Mouse (Mus musculus) megakaryocyte, adult 5-6 weeks (primary cell): ENCODE results near the gene Bcl6b. TPM values are rescaled to one million over a fixed set of nuclear protein-coding genes. Genes with fewer than 3 reads are reported as not detected.

Experiments
- ATAC-seq: 2 replicates; pipeline ENCODE4 v1.8.0; 2016; ENCODE audit warnings: mild to moderate bottlenecking, inconsistent platforms; ENCODE audit not compliant: poor library complexity, severe bottlenecking
- total RNA-seq, 2 experiments: library from RNA; stranded (forward) in 1 of 2; stranded (reverse) in 1 of 2; fragments of 153-499, 151-499 nt in 1 of 2; fragments of 221-1000, 200-1000 nt in 1 of 2; gene quantifications; 2 replicates each; pipeline versions ENCODE4 v1.2.3 to v1.2.4; 2015 to 2017

Bcl6b gene
- total RNA-seq, 2 experiments from 2014 or later, result 0.04 TPM; not detected in 1

- ATAC-seq, result no peak
These were observed 4.4 kb upstream of the Bcl6b start for GRCm38 (mm10) chr11:70234037-70234436.

- no peak for ATAC-seq
These were observed 3.4 kb upstream of the Bcl6b start for GRCm38 (mm10) chr11:70233016-70233415.

- no peak for ATAC-seq
These were observed 2.9 kb upstream of the Bcl6b start for GRCm38 (mm10) chr11:70232546-70232945.

DNA sequence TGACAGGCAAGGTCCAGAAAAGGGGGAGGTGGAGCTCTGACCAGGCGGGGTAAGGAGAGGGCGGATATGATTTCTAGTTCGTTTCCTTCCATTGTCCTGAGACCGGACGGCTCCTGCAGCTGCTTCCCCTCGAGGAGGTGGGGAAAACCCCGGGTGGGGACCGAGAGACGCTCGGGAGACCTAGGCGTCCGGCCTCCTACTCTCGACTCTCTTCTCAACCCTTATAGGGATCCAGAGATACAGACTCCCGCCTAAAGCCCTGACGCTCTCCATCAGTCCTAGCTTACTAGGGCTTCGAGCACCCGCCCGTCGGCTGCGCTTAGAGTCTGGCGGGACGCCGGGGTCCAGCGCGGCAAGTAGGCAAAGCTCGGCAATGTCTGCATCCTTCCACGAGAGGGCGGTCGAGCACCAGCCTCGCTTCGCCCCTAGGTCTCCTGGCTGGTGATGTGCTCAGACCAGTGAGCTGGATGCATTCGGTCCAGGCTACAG, 685 bp upstream of the Bcl6b start:
- ATAC-seq, result peak; percentile 96

GRCm38 (mm10) chr11:70228828-70229227, 770 bp downstream of the Bcl6b start:
- peak; percentile 38 for ATAC-seq

DNA sequence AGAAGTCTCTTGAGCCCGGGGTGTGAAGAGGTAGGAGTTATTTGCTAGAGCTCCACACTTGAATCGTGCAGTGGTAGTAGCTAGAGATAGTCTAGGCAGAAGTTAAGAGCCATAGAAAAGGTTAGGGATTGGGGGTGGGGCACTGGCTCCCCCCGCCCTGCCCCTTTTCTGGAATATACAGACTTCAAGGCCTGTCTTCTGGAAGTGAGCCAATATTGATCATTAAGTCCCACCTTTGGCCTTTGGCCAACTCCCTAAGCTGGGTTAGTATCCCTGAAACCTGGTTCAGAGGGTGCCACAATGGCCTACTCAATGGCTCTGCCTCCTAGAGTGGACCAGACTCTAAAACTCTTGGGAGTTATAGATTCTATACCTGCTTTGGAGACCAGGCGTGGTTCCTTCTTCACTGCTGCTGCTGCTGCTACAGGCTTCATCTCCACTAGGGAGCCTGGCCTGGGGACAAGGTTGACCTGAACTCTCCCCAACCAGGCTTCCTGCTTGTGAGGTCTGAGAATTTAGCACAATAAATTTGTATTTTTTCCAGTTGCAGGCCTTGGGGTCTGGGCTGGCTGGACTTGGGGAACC, 1.8 kb downstream of the Bcl6b start:
- no peak for ATAC-seq

GRCm38 (mm10) chr11:70227126-70227525, 2.5 kb downstream of the Bcl6b start:
- ATAC-seq, result no peak

- ATAC-seq, result no peak
These were observed 3.1 kb downstream of the Bcl6b start for GRCm38 (mm10) chr11:70226602-70226890.

GRCm38 (mm10) chr11:70225798-70226601, 3.6 kb downstream of the Bcl6b start:
- no peak for ATAC-seq

GRCm38 (mm10) chr11:70223724-70224123, 5.9 kb downstream of the Bcl6b start:
- ATAC-seq, result no peak

- ATAC-seq, result no peak
These were observed 7.7 kb downstream of the Bcl6b start for GRCm38 (mm10) chr11:70221603-70222500.

- ATAC-seq, result peak; percentile 83
These were observed 8.6 kb downstream of the Bcl6b start, which contains the start of gene Slc16a13 for GRCm38 (mm10) chr11:70220731-70221602. Gene Slc16a13, minus strand, starts transcription at chr11:70221064.

GRCm38 (mm10) chr11:70220323-70220722, 9.3 kb downstream of the Bcl6b start:
- ATAC-seq, result no peak

GRCm38 (mm10) chr11:70219873-70220272, 9.7 kb downstream of the Bcl6b start:
- no peak for ATAC-seq

GRCm38 (mm10) chr11:70218741-70219470, 10.7 kb downstream of the Bcl6b start:
- ATAC-seq, result no peak

DNA sequence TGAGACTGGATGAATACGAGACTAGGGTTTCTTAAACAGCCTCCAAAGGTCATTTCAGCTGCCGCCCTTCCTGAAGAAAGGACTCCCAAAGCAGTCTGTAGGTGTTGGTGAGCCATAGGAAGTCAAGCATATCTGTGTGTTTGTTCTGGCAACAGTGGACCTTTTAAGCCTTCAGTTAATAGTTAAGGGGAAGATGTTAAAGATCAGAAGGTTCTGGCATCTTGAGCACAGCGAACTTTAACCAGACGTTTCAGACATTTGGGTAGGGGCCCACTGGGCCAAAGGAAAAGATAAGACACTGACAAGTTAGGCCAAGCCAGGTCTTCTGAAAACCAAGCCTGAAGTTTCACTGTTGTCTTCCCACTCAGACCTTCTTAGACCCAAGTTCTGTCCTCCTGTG, 11.6 kb downstream of the Bcl6b start:
- no peak for ATAC-seq

GRCm38 (mm10) chr11:70216103-70216502, 13.5 kb downstream of the Bcl6b start:
- ATAC-seq, result no peak

DNA sequence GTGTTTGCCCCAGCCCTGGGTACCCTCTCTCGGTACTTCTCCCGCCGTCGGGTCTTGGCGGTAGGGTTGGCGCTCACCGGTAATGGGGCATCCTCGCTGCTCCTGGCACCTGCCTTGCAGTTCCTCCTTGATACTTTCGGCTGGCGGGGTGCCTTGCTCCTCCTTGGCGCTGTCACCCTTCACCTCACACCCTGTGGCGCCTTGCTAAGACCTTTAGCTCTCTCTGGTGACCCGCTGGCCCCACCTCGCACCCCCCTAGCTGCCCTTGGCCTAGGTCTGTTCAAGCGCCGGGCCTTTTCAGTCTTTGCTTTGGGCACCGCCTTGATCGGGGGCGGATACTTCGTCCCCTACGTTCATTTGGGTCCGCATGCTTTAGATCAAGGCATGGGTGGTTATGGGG, 14.3 kb downstream of the Bcl6b start:
- ATAC-seq, result no peak

- ATAC-seq, result no peak
These were observed 14.8 kb downstream of the Bcl6b start for GRCm38 (mm10) chr11:70214856-70215209.
